Mouse (Mus musculus) embryonic stem cell, embryonic (primary cell): ENCODE data around the gene Ntn1.

Source experiments
- CTCF ChIA-PET, 4 experiments: fragments of 300-600 bp in 2 of 4; fragments of 350-600 bp in 2 of 4; sonication (Branson Sonifier 250); formaldehyde crosslinking; loops; one replicate each; lab custom pipeline; 2022; ENCODE audit warnings: inconsistent platforms in 2 of 4; lab: Charles Lee
- POLR2A ChIA-PET, 4 experiments: fragments of 300-600 bp in 2 of 4; fragments of 350-600 bp in 2 of 4; sonication (Branson Sonifier 250); formaldehyde crosslinking; loops; one replicate each; lab custom pipeline; 2022; ENCODE audit warnings: antibody characterized with exemption in 4 of 4, inconsistent platforms in 1 of 4; lab: Charles Lee

Ntn1 gene

GRCm38 (mm10) chr11:68427083-68427570, 26.5 kb upstream of the Ntn1 start:
- ChIA-PET CTCF (interaction anchor here in 2 of 4 experiments (0.6 to 2.7 kb wide), 3 partner anchors 9 to 268 kb away, joined by 3 to 11 read pairs (median 3); no protein-coding TSS in a partner anchor), POLR2A (interaction anchor here in 1 of 4 experiments (0.6 kb wide), 1 partner anchor 505 kb away, joined by 3 read pairs; no protein-coding TSS in a partner anchor)

GRCm38 (mm10) chr11:68425492-68426315, 25.1 kb upstream of the Ntn1 start:
- CTCF ChIA-PET: interaction anchor here in 1 of 4 experiments (0.5 to 2.7 kb wide), 2 partner anchors 8 to 110 kb away, joined by 3 to 11 read pairs; no protein-coding TSS in a partner anchor
- POLR2A ChIA-PET: interaction anchor here in 1 of 4 experiments (0.5 kb wide), 1 partner anchor 35 kb away, joined by 3 read pairs; no protein-coding TSS in a partner anchor

DNA sequence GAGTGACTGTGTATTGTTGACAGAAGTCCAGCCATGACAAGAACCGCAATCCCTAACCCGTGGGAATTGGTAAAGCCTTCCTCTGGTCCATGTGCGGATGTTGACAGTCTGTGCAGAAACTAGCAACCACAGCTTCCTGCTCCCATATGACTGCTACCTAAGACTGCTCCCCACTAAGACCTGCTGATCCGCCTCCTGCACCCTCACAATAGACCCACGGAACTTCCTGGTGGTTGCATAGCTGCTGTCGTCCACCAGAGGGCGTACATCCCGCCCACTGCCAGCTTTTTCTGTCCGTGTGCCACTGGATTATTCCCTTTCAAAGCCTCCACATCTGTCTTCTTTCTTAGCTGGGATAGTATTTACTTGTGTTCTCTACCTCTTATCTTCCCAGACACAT, 17.2 kb upstream of the Ntn1 start:
- CTCF ChIA-PET: interaction anchor here (0.5 to 2.0 kb wide), 44 partner anchors 9 to 1716 kb away, joined by 3 to 17 read pairs (median 4); partner anchors contain the start of genes Ntn1 (in 3 of the 4) and Pik3r5 (in 1 of the 4)
- POLR2A ChIA-PET: interaction anchor here in 3 of 4 experiments (0.6 to 1.2 kb wide), 6 partner anchors 10 to 114 kb away, joined by 3 to 5 read pairs (median 4); partner anchors contain the start of gene Ntn1 (in 1 of the 3)

GRCm38 (mm10) chr11:68417001-68417400, 16.4 kb upstream of the Ntn1 start:
- CTCF ChIA-PET: interaction anchor here (0.6 to 1.7 kb wide), 19 partner anchors 8 to 610 kb away, joined by 3 to 17 read pairs (median 4); no protein-coding TSS in a partner anchor
- POLR2A ChIA-PET: interaction anchor here in 2 of 4 experiments (0.7 to 1.2 kb wide), 4 partner anchors 9 to 39 kb away, joined by 3 to 4 read pairs (median 4); partner anchors contain the start of gene Ntn1 (in 1 of the 2)

- POLR2A ChIA-PET: interaction anchor here in 2 of 4 experiments (0.6 to 2.9 kb wide), 7 partner anchors 9 to 154 kb away, joined by 3 to 11 read pairs (median 4); no protein-coding TSS in a partner anchor
- CTCF ChIA-PET: interaction anchor here (0.5 to 2.7 kb wide), 70 partner anchors 10 to 919 kb away, joined by 3 to 34 read pairs (median 4); partner anchors contain the start of genes Stx8 (in 1 of the 4) and Usp43 (in 1 of the 4)
Observed at GRCm38 (mm10) chr11:68408127-68408526, 7.5 kb upstream of the Ntn1 start.

DNA sequence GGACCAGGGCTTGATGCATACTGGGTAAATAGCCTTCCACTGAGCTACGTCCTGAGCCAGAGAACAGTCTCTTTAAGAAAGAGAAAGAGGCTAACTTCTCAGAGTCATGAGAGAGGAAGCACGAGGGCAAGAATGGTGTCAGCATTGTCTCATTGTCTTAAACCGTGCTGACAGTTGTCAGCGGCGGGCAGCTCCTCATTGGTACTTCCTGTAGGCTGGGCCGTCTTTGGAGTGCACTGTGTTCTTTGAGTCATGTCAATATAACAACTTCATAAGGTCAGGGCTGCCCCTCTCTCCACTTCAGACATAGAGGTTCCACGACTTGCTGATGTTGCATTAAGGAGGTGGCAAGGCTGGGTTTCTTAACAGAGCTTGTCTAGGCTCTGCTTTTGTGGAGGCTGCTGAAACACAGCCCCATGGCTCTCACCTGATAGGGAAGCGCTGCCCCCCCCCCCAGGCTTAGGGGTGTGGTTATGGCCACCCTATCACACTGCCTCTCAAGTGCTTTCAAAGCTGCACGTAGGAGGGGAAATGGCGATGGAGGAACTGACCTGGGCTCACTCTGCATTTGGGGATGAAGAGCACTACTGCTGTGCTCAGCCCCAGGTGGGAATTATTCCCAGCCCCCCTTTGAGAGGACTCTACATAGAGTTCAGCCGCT, 6.8 kb upstream of the Ntn1 start:
- CTCF ChIA-PET: interaction anchor here (0.6 to 2.7 kb wide), 54 partner anchors 10 to 920 kb away, joined by 3 to 34 read pairs (median 4); no protein-coding TSS in a partner anchor
- POLR2A ChIA-PET: interaction anchor here in 3 of 4 experiments (0.5 to 2.9 kb wide), 11 partner anchors 8 to 467 kb away, joined by 3 to 11 read pairs (median 4); no protein-coding TSS in a partner anchor

- CTCF ChIA-PET: interaction anchor here in 3 of 4 experiments (0.6 to 1.1 kb wide), 5 partner anchors 9 to 197 kb away, joined by 3 to 7 read pairs (median 4); no protein-coding TSS in a partner anchor
- POLR2A ChIA-PET: interaction anchor here in 2 of 4 experiments (0.6 to 2.3 kb wide), 6 partner anchors 12 to 439 kb away, joined by 3 to 6 read pairs (median 3); partner anchors contain the start of gene Stx8 (in 1 of the 2)
Observed at GRCm38 (mm10) chr11:68405576-68405975, 5.0 kb upstream of the Ntn1 start.

- CTCF ChIA-PET: interaction anchor here (0.5 to 1.5 kb wide), 12 partner anchors 13 to 1178 kb away, joined by 3 to 5 read pairs (median 3); no protein-coding TSS in a partner anchor
- POLR2A ChIA-PET: interaction anchor here in 1 of 4 experiments (0.6 to 2.3 kb wide), 4 partner anchors 15 to 139 kb away, joined by 3 to 6 read pairs (median 3); no protein-coding TSS in a partner anchor
Observed at GRCm38 (mm10) chr11:68404185-68404584, 3.6 kb upstream of the Ntn1 start.

DNA sequence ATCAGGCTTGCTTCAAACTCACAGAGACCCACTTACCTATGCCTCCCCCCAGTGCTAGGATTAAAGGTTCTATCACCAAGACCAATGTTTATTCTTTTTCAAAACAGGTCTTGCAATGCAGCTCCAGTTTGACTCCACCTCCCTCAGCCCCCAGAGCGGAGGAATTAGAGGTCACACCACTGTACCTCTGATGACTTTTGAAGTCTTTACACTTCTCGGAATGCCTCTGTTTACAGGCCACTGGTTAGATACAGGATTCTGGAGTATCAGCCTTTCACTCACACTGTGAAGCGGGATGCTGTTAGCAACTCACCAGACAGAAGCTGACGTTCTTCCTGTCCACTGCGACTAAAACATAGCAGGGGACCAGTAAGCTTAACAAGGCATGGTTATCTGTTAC, 805 bp upstream of the Ntn1 start:
- ChIA-PET CTCF (interaction anchor here (0.6 to 1.9 kb wide), 10 partner anchors 15 to 397 kb away, joined by 3 to 9 read pairs (median 5); no protein-coding TSS in a partner anchor), POLR2A (interaction anchor here in 3 of 4 experiments (0.6 to 5.0 kb wide), 9 partner anchors 10 to 54 kb away, joined by 3 to 69 read pairs (median 4); no protein-coding TSS in a partner anchor)

DNA sequence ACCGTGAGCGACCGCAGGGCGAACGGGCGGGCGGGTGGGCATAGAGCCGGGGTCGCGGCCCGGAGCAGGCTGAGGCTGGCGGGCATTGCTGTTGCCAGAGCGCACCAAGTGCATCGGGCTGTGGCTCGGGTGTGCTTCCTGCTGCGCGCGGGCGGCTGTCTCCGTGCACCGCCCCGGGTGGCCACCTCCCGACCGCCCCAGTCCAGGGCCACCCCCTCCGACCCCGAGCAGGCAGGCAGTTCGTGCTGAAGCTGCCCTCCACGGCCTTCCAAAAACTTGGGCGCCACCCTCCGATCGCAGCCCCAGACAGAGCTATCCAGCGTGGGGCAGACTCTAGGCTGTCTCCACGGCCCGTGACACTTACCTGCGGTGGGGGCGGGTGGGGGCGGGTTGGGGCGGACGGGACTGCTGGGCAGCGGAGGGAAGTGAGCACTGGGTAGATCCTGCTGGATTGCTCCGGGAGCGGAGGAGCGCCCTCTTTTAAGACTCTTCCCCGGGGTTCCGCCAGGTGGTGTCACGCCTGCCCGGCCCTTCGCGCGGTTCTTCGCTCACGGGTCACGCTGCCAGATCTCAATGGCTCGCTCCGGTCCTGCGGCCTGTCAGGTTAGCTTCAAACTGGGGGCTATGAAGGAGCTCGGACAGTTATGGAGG, 477 bp downstream of the Ntn1 start:
- CTCF ChIA-PET: interaction anchor here (0.6 to 1.9 kb wide), 18 partner anchors 9 to 784 kb away, joined by 3 to 9 read pairs (median 4); partner anchors contain the start of gene Pik3r5 (in 1 of the 4)
- POLR2A ChIA-PET: interaction anchor here in 3 of 4 experiments (0.6 to 5.0 kb wide), 21 partner anchors 9 to 254 kb away, joined by 3 to 69 read pairs (median 4); no protein-coding TSS in a partner anchor

- POLR2A ChIA-PET: interaction anchor here in 3 of 4 experiments (0.6 to 5.0 kb wide), 13 partner anchors 8 to 253 kb away, joined by 3 to 69 read pairs (median 3); no protein-coding TSS in a partner anchor
- CTCF ChIA-PET: interaction anchor here in 3 of 4 experiments (0.6 to 1.9 kb wide), 10 partner anchors 9 to 983 kb away, joined by 3 to 9 read pairs (median 4); no protein-coding TSS in a partner anchor
Observed at GRCm38 (mm10) chr11:68399548-68400020, 1.0 kb downstream of the Ntn1 start.

DNA sequence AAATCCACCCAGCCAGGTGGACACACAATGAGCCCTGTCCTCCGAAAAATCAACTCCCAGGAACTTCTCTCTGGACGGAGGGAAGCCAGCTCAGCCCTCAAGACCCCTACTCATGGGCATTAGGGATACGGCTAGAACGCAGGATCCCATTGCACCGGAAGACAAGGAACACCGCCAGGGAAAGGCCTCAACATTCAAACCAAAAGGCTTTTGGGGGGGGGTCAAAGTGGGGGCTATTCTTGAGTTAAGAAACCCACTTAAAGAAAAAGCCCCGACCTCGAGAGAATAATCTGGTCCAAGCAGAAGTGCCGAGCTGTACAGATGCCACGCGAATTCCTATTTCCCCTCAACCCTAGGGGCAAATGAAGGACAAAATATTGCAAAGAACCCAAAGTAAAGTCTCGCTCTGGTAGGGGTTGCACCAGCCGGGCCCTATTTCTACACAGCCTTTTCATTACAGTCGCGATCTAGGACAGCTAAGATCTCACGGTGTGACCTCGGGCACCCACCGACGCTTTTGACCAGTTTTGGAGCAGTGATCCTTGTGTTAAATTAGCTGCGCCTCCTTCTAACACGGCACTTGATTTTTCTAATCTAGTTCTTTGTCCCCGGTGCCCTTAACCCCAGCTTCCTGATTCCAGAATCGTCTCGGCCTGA, 1.6 kb downstream of the Ntn1 start:
- ChIA-PET POLR2A (interaction anchor here in 3 of 4 experiments (0.7 to 5.0 kb wide), 13 partner anchors 8 to 456 kb away, joined by 3 to 69 read pairs (median 3); no protein-coding TSS in a partner anchor), CTCF (interaction anchor here in 3 of 4 experiments (0.6 to 1.5 kb wide), 5 partner anchors 9 to 982 kb away, joined by 3 to 5 read pairs (median 3); no protein-coding TSS in a partner anchor)

DNA sequence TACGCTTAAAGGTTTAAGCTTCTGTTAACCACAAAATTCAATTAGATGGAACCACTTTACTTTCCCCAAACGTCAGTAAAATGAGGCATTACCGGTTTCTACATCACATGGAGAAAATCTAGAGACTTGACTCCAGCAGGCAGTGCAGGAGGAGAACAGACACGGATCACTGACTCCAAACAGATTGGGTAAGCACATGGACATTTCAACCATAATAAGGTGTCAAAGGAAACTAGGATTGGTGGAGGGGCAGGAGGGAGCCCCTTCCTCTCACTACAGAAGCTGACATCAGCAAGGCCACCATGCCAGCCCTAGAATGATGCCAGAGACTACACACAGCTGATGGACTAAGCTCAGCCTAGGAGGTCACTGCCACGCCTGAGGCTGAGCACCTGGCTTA, 5.1 kb downstream of the Ntn1 start:
- CTCF ChIA-PET: interaction anchor here in 1 of 4 experiments (0.7 kb wide), 1 partner anchor 36 kb away, joined by 4 read pairs; no protein-coding TSS in a partner anchor
- POLR2A ChIA-PET: interaction anchor here in 1 of 4 experiments (0.6 to 1.3 kb wide), 2 partner anchors 14 to 1178 kb away, joined by 3 read pairs; no protein-coding TSS in a partner anchor

DNA sequence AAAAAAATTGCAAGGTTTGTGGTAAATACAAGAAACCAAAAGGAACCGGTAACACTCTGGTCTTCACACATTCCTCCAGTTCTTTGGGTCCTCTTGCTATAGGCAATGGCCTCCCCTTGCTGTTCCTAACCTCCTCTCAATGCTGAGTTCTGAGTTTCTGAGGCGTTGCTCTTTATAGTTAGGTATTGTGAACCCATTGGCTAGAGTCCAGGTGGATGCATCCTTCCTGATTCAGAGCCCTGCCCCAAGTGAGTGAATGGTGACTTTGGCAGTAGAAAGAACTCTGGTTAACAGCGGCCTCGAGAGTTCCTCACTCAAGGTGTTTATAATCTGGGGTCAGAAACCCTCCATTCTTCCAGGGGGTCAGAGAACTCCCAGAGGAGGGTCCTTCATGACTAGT, 5.9 kb downstream of the Ntn1 start:
- CTCF ChIA-PET: no interaction called here
- POLR2A ChIA-PET: interaction anchor here in 1 of 4 experiments (1.3 kb wide), 1 partner anchor 13 kb away, joined by 3 read pairs; no protein-coding TSS in a partner anchor

GRCm38 (mm10) chr11:68393897-68394490, 6.6 kb downstream of the Ntn1 start:
- ChIA-PET CTCF (interaction anchor here in 1 of 4 experiments (0.7 kb wide), 1 partner anchor 15 kb away, joined by 5 read pairs; no protein-coding TSS in a partner anchor), POLR2A (interaction anchor here in 1 of 4 experiments (1.8 kb wide), 1 partner anchor 247 kb away, joined by 4 read pairs; no protein-coding TSS in a partner anchor)
